Comparison of ENCODE assay signal across 22 mouse cellular contexts in genomic region chr5:113250806-113251205, GRCm38 (mm10). TPM values are rescaled to one million over a fixed set of nuclear protein-coding genes. Genes with fewer than 3 reads are reported as not detected.
DNase-seq lines count a peak whose midpoint lies in the region; TF ChIP-seq lines count a peak whose summit lies in the region.
"Had no signal": no experiment of that assay in that cellular context is flagged by ENCODE, and none has a peak within 500 bp of the region (broad histone marks: within the 10 kb centered on the region; RNA-seq: fewer than 3 reads in every experiment).

No protein-coding gene starts in this region.

- H3K4me3 ChIP-seq in layer of hippocampus, adult 2 months = no peak overlapping the region
- H3K4me3 ChIP-seq: embryonic facial prominence, embryonic 12.5 days; forebrain, embryonic 15.5 days; heart, embryonic 15.5 days had no signal

- DNase-seq in frontal cortex, postnatal 36 days (ENCODE audit: low spot score in 2 of 2) = peak; percentile 13 to 14
- DNase-seq in frontal cortex, postnatal 14 days (ENCODE audit: low spot score in 2 of 2) = no peak
- DNase-seq in layer of hippocampus, adult 2 months (ENCODE audit: low spot score in 2 of 2) = peak; percentile 41 to 52
- no peak for DNase-seq in layer of hippocampus, adult 11-12 months (ENCODE audit: low spot score)
- peak; percentile 37 to 43 for DNase-seq in right cerebral cortex, adult 2 months (ENCODE audit: low spot score in 2 of 2)
- no peak for DNase-seq in right cerebral cortex, postnatal 14 days
- DNase-seq in urinary bladder, postnatal 36 days (ENCODE audit: low spot score in 2 of 2) = no peak
- DNase-seq: adrenal gland, postnatal 10 days; cerebellum, adult 11-12 months; cerebellum, adult 9-10 months; cerebellum, postnatal 25 days; gastrocnemius, postnatal 36 days; heart, adult 11 months; heart, postnatal 14 days had no signal

- no peak overlapping the region for H3K27ac ChIP-seq in layer of hippocampus, adult 2 months
- H3K27ac ChIP-seq: embryonic facial prominence, embryonic 12.5 days; forebrain, embryonic 15.5 days; heart, embryonic 15.5 days; hindbrain, embryonic 14.5 days had no signal

- no peak for TF ChIP-seq CTCF in layer of hippocampus, adult 2 months (conservative IDR thresholded peaks at IDR 0.05)

RNA-seq across cellular contexts. Expression of gene Tmem211, which starts 24.1 kb away (rescaled TPM):
- total RNA-seq in layer of hippocampus, adult 2 months (2021) = not detected
- total RNA-seq: adrenal gland, postnatal 10 days; adrenal gland, postnatal 4 days; gastrocnemius, adult 8-10 months; gastrocnemius, postnatal 36 days; heart, postnatal 14 days; hematopoietic stem cell, adult 5-6 weeks; MEL had no signal

RNA-seq across cellular contexts. Expression of gene 2900026A02Rik, which starts 29.8 kb away (rescaled TPM):
- 10 to 100 TPM; 60.2 to 62.1 TPM for total RNA-seq in layer of hippocampus, adult 2 months (2021)
- total RNA-seq: MEL had no signal

RNA-seq across cellular contexts. Expression of gene Sgsm1, which starts 59.8 kb away (rescaled TPM):
- total RNA-seq in layer of hippocampus, adult 2 months (2021) = 10 to 100 TPM; 80.3 to 85.4 TPM
- total RNA-seq: MEL had no signal

Comparison
In these comparisons a context has a peak if more than half of its experiments do, and no peak if none do; other contexts are left out.
1. DNase-seq: peak in frontal cortex, postnatal 36 days (2 of 2), layer of hippocampus, adult 2 months (2 of 2) and right cerebral cortex, adult 2 months (2 of 2); none in frontal cortex, postnatal 14 days (0 of 2), layer of hippocampus, adult 11-12 months (single experiment), right cerebral cortex, postnatal 14 days (single experiment) and urinary bladder, postnatal 36 days (0 of 2).